Mouse (Mus musculus) kidney, postnatal 0 days (tissue): Measurements from ENCODE around the gene Tmem234. TPM values are rescaled to one million over a fixed set of nuclear protein-coding genes. Genes with fewer than 3 reads are reported as not detected.

Experiments used
- ATAC-seq: fragments of 200-750 bp; cut with Nextera tagmentation; replicated peaks from 2 replicates; pipeline ENCODE4 v1.8.0; 2017; ENCODE audit warnings: low read depth, moderate number of reproducible peaks, moderate TSS enrichment, moderate library complexity; ENCODE audit not compliant: low FRiP score
- DNase-seq: peaks from one replicate; pipeline ENCODE4 v3.0.0-alpha.2; 2016; ENCODE audit warnings: low spot score
- H3K27ac ChIP-seq: fragments of 300-500 bp; sonication (generic); 2 replicates; pipeline ENCODE4 v1.5.1; 2014; ENCODE audit warnings: mild to moderate bottlenecking
- H3K27me3 ChIP-seq: fragments of 300-500 bp; sonication (generic); 2 replicates; pipeline ENCODE4 v1.6.1; 2014; ENCODE audit warnings: low read length, mixed read lengths; ENCODE audit not compliant: insufficient read depth
- H3K36me3 ChIP-seq: fragments of 300-500 bp; sonication (generic); 2 replicates; pipeline ENCODE4 v1.6.1; 2014; ENCODE audit warnings: low read length, mixed read lengths; ENCODE audit not compliant: insufficient read depth
- H3K4me1 ChIP-seq: fragments of 300-500 bp; sonication (generic); replicated peaks from 2 replicates; pipeline ENCODE4 v1.6.1; 2014; ENCODE audit warnings: antibody characterized with exemption, low read length, mixed read lengths; ENCODE audit not compliant: insufficient read depth
- H3K4me2 ChIP-seq: fragments of 300-500 bp; sonication (generic); 2 replicates; pipeline ENCODE4 v1.6.1; 2014; ENCODE audit warnings: mild to moderate bottlenecking, low read length, moderate library complexity, mixed read lengths
- H3K4me3 ChIP-seq: fragments of 300-500 bp; sonication (generic); replicated peaks from 2 replicates; pipeline ENCODE4 v1.5.1; 2014; ENCODE audit warnings: low read depth, low read length
- H3K9ac ChIP-seq: fragments of 300-500 bp; sonication (generic); 2 replicates; pipeline ENCODE4 v1.6.1; 2014; ENCODE audit warnings: low read depth, low read length
- H3K9me3 ChIP-seq: fragments of 300-500 bp; sonication (generic); replicated peaks from 2 replicates; pipeline ENCODE4 v1.6.1; 2016; ENCODE audit warnings: low read length, inconsistent platforms, mixed read lengths
- CTCF ChIP-seq: IDR thresholded peaks from 2 replicates; pipeline ENCODE4 v1.5.1; 2016; ENCODE audit warnings: antibody characterized with exemption, low read depth, mild to moderate bottlenecking, moderate library complexity
- WGBS: fragments of 180-500 bp; shearing (Covaris S2); extraction: QIAGEN DNeasy Blood & Tissue Kit; methylation state at CpG from one replicate; pipeline ENCODE4 v1.1.7; 2014; 5-methylcytosine and 5-hydroxymethylcytosine counted together
- polyA plus RNA-seq: library from polyadenylated mRNA; unstranded; fragments of >200 nt; fragmentation: Nextera tagmentation; extraction: Ambion mirVana; gene quantifications from 2 replicates; pipeline ENCODE4 v1.2.1, GENCODE M21; 2015

Tmem234 gene
- polyA plus RNA-seq, 1 experiment from 2014 or later, result 188 TPM

GRCm38 (mm10) chr4:129624281-129625028, 24.0 kb downstream of the Tmem234 start:
- H3K27ac ChIP-seq, result peak overlapping the region; percentile 93
- TF ChIP-seq CTCF, result 0 out of 2 replicates have a peak, but pooled peaks have one; percentile 11
- no peaks in the 10 kb centered on the region for H3K27me3 ChIP-seq
- 1% methylated on average over 18 of the region's 18 CpGs for WGBS
- H3K36me3 ChIP-seq, result peaks cover 25% of the 10 kb centered on the region
- H3K4me3 ChIP-seq, result peak overlapping the region; percentile 73
- DNase-seq (peak; percentile 99), ATAC-seq (peak; percentile 87)
- peak overlapping the region; percentile 78 for H3K9ac ChIP-seq
- no peaks in the 10 kb centered on the region for H3K9me3 ChIP-seq
- peak overlapping the region; percentile 84 for H3K4me2 ChIP-seq
- H3K4me1 ChIP-seq, result peaks cover 20% of the 10 kb centered on the region

DNA sequence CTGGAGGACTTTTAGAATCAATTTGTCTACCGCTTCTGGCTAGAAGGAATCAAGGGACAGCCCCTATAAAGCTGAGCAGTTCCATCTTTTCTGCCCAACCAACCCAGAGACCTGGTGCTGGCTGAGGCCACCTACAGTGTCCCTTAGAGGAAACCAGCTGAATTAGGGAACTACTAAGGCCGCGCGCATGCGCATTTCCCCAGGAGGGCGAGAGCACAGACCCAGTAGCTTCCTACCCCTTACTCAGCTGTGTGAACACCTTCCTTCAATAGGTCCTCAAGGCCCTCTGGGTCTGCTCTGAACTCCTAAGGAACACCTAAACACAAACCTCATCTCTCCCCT, 24.5 kb downstream of the Tmem234 start:
- WGBS, result 2% methylated on average over 6 of the region's 6 CpGs
- DNase-seq (peak; percentile 84), ATAC-seq (0 out of 2 replicates have a peak, but pooled peaks have one; percentile 7)
- H3K4me3 ChIP-seq, result peak overlapping the region; percentile 73
- peaks cover 20% of the 10 kb centered on the region for H3K4me1 ChIP-seq
- no peaks in the 10 kb centered on the region for H3K27me3 ChIP-seq
- peaks cover 30% of the 10 kb centered on the region for H3K36me3 ChIP-seq
- H3K9ac ChIP-seq, result peak overlapping the region; percentile 40
- H3K9me3 ChIP-seq, result no peaks in the 10 kb centered on the region
- H3K27ac ChIP-seq, result peak overlapping the region; percentile 93
- TF ChIP-seq CTCF, result 0 out of 2 replicates have a peak, but pooled peaks have one; percentile 3
- H3K4me2 ChIP-seq, result peak overlapping the region; percentile 84

DNA sequence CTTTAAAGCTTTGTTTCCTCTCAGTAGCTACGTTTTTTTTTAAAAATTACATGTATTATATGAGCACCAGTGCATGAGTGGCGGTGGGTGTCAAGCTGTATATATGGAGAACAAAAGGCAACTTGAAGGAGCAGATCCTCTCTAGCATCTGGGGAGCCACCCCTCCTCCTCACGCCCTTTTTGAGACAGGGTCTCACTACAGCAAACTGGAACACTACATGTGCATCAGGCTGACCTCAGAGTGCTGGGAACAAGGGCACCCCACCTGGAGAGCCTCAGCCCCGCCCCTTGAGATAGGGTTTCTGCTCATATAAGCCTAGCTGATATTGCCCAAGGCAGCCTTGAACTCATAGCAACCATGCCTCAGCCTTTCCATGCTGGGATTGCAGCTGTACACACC, 25.0 kb downstream of the Tmem234 start:
- Histone ChIP-seq H3K4me3 (no peak overlapping the region), H3K4me2 (peak overlapping the region; percentile 84), H3K27me3 (no peaks in the 10 kb centered on the region), H3K27ac (peak overlapping the region; percentile 93), H3K36me3 (peaks cover 35% of the 10 kb centered on the region), H3K4me1 (peaks cover 20% of the 10 kb centered on the region), H3K9me3 (no peaks in the 10 kb centered on the region), H3K9ac (0 out of 2 replicates have a peak overlapping the region, but pooled peaks have one; percentile 27)
- TF ChIP-seq CTCF, result no peak
- ATAC-seq (no peak), DNase-seq (no peak)
- 43% methylated on average over 4 of the region's 4 CpGs for WGBS

DNA sequence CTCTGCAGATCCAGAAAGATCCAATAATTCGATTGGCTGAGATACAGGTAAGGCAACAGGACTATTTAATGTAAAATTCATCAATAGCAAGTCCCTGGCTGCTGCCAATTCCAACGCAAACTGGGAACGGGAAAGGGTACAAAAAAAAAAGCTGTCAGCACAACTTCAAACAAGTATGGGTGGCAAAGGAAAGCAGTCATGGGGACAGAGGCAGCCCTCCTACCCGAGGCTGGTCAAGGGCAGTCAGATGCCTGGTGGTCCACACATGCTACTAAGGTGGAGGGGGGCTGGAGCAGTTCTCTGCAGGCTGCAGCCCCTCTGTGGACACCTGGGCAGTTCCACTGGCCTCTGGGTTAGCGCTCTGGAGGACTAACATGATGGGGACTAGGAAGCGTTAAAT, 25.6 kb downstream of the Tmem234 start:
- no peak overlapping the region for H3K9ac ChIP-seq
- DNase-seq, result no peak
- H3K27ac ChIP-seq, result no peak overlapping the region
- ATAC-seq, result no peak
- no peak overlapping the region for H3K4me2 ChIP-seq
- H3K4me1 ChIP-seq, result peaks cover 20% of the 10 kb centered on the region
- WGBS, result 76% methylated on average over 6 of the region's 6 CpGs
- no peak for TF ChIP-seq CTCF
- H3K27me3 ChIP-seq, result no peaks in the 10 kb centered on the region
- H3K4me3 ChIP-seq, result no peak overlapping the region
- peaks cover 40% of the 10 kb centered on the region for H3K36me3 ChIP-seq
- H3K9me3 ChIP-seq, result no peaks in the 10 kb centered on the region

GRCm38 (mm10) chr4:129630944-129631343, 30.5 kb downstream of the Tmem234 start:
- Histone ChIP-seq H3K4me2 (no peak overlapping the region), H3K9me3 (no peaks in the 10 kb centered on the region), H3K4me1 (no peaks in the 10 kb centered on the region), H3K9ac (no peak overlapping the region), H3K27me3 (no peaks in the 10 kb centered on the region), H3K36me3 (peaks cover 76% of the 10 kb centered on the region), H3K4me3 (no peak overlapping the region), H3K27ac (no peak overlapping the region)
- WGBS, result 66% methylated on average over 4 of the region's 4 CpGs
- ATAC-seq (no peak), DNase-seq (no peak)
- no peak for TF ChIP-seq CTCF

DNA sequence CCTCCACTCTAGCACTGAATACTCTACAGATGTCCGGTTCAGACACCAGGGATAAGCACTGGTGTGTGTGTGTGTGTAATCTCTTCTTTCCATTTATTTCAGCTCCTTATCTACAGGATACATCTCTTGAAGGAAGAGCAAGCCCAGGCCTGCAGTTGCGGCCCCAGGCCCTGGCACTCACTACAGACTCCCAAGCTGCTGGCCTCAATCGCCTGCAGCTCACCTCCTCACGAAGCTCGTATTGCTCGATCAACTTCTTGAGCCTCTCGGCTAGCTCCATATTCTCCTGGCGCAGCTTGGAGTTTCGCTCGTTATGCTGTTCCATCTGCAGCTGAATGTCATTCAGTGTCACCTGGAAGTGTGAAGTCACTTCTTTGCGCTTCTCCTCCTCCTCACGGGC, 31.4 kb downstream of the Tmem234 start:
- H3K4me3 ChIP-seq, result no peak overlapping the region
- H3K27ac ChIP-seq, result no peak overlapping the region
- TF ChIP-seq CTCF, result no peak
- H3K4me2 ChIP-seq, result no peak overlapping the region
- 89% methylated on average over 12 of the region's 12 CpGs for WGBS
- ATAC-seq, result no peak
- peaks cover 80% of the 10 kb centered on the region for H3K36me3 ChIP-seq
- no peak for DNase-seq
- no peaks in the 10 kb centered on the region for H3K4me1 ChIP-seq
- no peak overlapping the region for H3K9ac ChIP-seq
- no peaks in the 10 kb centered on the region for H3K27me3 ChIP-seq
- H3K9me3 ChIP-seq, result no peaks in the 10 kb centered on the region
